Mouse (Mus musculus) heart, adult 2 months (tissue): Measurements from ENCODE around the gene Tyrobp. TPM values are rescaled to one million over a fixed set of nuclear protein-coding genes. Genes with fewer than 3 reads are reported as not detected.

Experiments
- DNase-seq, 2 experiments: peaks; one replicate each; pipeline ENCODE4 v3.0.0; 2021
- H3K27ac ChIP-seq: fragments of 200-600 bp; 2 replicates; pipeline ENCODE4 v1.8.1; 2022
- H3K27me3 ChIP-seq: fragments of 200-500 bp; 2 replicates; pipeline ENCODE4 v1.6.1; 2012; ENCODE audit warnings: mild to moderate bottlenecking, low read length, inconsistent platforms, mixed read lengths; ENCODE audit not compliant: control insufficient read depth, insufficient read depth
- H3K36me3 ChIP-seq: fragments of 200-500 bp; 2 replicates; pipeline ENCODE4 v1.6.1; 2012; ENCODE audit warnings: low read length, inconsistent platforms; ENCODE audit not compliant: control insufficient read depth, insufficient read depth
- H3K4me1 ChIP-seq: fragments of 200-500 bp; 2 replicates; pipeline ENCODE4 v1.6.1; 2011; ENCODE audit warnings: low read length; ENCODE audit not compliant: control insufficient read depth, insufficient read depth
- H3K4me3 ChIP-seq: fragments of 200-600 bp; 2 replicates; pipeline ENCODE4 v1.8.1; 2022
- H3K79me2 ChIP-seq: fragments of 200-500 bp; replicated peaks from 2 replicates; pipeline ENCODE4 v1.6.1; 2012; ENCODE audit warnings: mild to moderate bottlenecking, inconsistent platforms, low read length, moderate library complexity, mixed read lengths; ENCODE audit not compliant: control insufficient read depth, insufficient read depth
- H3K9ac ChIP-seq: fragments of 200-500 bp; 2 replicates; pipeline ENCODE4 v1.6.1; 2012; ENCODE audit warnings: low read depth, mild to moderate bottlenecking, control low read depth, inconsistent platforms, low read length, mixed read lengths
- CTCF ChIP-seq: fragments of 200-600 bp; IDR thresholded peaks from 2 replicates; pipeline ENCODE4 v1.8.1; 2022; ENCODE audit warnings: antibody characterized with exemption, mild to moderate bottlenecking, moderate library complexity
- EP300 ChIP-seq: fragments of 200-500 bp; IDR thresholded peaks from 2 replicates; pipeline ENCODE4 v1.6.1; 2011; ENCODE audit warnings: low read depth, low read length, control low read depth; ENCODE audit not compliant: insufficient read depth
- POLR2A ChIP-seq: fragments of 200-500 bp; IDR thresholded peaks from 2 replicates; pipeline ENCODE4 v1.6.1; 2011; ENCODE audit warnings: mild to moderate bottlenecking, low read depth, low read length, control low read depth; ENCODE audit not compliant: insufficient read depth
- WGBS: fragments of 180-500 bp; shearing (Covaris S2); methylation state at CpG from one replicate; pipeline ENCODE4 v1.1.7; 2018; 5-methylcytosine and 5-hydroxymethylcytosine counted together
- intact Hi-C: fragments of 180-260 bp; cut with DNase I; formaldehyde crosslinking; loops from one replicate; pipeline ENCODE4 v1.15.1; 2025
- polyA plus RNA-seq: library from polyadenylated mRNA; depleted of rRNA; stranded (reverse); fragments of >200 nt; gene quantifications from 2 replicates; pipeline ENCODE4 v1.2.3, GENCODE M21; 2012; rRNA removed
- total RNA-seq, 2 experiments: library from RNA; stranded (reverse); gene quantifications; 2 replicates each; pipeline ENCODE4 v1.2.3; 2021

Gene Tyrobp
- total and polyA plus RNA-seq, 3 experiments, result 20.1 to 65.5 (median 23.6) TPM

- WGBS, result 28% methylated on average over 6 of the region's 6 CpGs
- no peak for DNase-seq
- no peak overlapping the region for H3K27ac ChIP-seq
- no peaks in the 10 kb centered on the region for H3K4me1 ChIP-seq
- intact Hi-C loops, result no loop called here
- H3K9ac ChIP-seq, result no peak overlapping the region
- peaks cover 11% of the 10 kb centered on the region for H3K27me3 ChIP-seq
- TF ChIP-seq POLR2A (no peak), CTCF (no peak), EP300 (no peak)
- H3K4me3 ChIP-seq, result no peak overlapping the region
- no peaks in the 10 kb centered on the region for H3K36me3 ChIP-seq
- H3K79me2 ChIP-seq, result no peaks in the 10 kb centered on the region
Measured at GRCm38 (mm10) chr7:30459484-30459883, 45.9 kb downstream of the Tyrobp start.

DNA sequence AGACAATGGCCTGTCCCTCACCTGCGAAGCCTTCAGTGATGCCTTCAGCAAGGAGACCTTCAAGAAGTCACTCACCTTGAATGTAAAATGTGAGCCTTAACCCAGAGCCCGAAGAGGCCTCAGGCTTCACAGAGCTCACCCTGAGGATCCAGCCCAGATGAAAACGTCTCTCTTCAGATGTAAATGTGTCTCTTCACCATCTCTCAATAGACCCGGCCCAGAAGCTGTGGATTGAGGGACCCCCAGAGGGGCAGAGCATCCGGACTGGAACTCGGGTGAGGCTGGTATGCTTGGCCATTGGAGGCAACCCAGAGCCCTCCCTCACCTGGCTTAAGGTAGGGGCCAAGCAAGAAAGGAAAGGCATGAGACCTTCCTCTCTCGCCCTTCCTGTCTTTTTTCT, 50.0 kb downstream of the Tyrobp start:
- intact Hi-C loops, result no loop called here
- DNase-seq, result no peak
- no peak overlapping the region for H3K9ac ChIP-seq
- no peaks in the 10 kb centered on the region for H3K4me1 ChIP-seq
- no peak overlapping the region for H3K4me3 ChIP-seq
- no peaks in the 10 kb centered on the region for H3K36me3 ChIP-seq
- no peak overlapping the region for H3K27ac ChIP-seq
- no peaks in the 10 kb centered on the region for H3K79me2 ChIP-seq
- peaks cover 13% of the 10 kb centered on the region for H3K27me3 ChIP-seq
- WGBS, result 33% methylated on average over 7 of the region's 7 CpGs
- TF ChIP-seq EP300 (no peak), CTCF (no peak), POLR2A (no peak)

GRCm38 (mm10) chr7:30463996-30464395, 50.4 kb downstream of the Tyrobp start:
- Histone ChIP-seq H3K27ac (no peak overlapping the region), H3K9ac (no peak overlapping the region), H3K4me3 (no peak overlapping the region), H3K36me3 (no peaks in the 10 kb centered on the region), H3K4me1 (no peaks in the 10 kb centered on the region), H3K79me2 (no peaks in the 10 kb centered on the region), H3K27me3 (peaks cover 13% of the 10 kb centered on the region)
- no peak for DNase-seq
- no peak for TF ChIP-seq EP300
- no peak for TF ChIP-seq CTCF
- TF ChIP-seq POLR2A, result no peak
- intact Hi-C loops, result no loop called here
- 12% methylated on average over 4 of the region's 4 CpGs for WGBS

- WGBS, result 11% methylated on average over 6 of the region's 6 CpGs
- H3K79me2 ChIP-seq, result no peaks in the 10 kb centered on the region
- TF ChIP-seq EP300 (no peak), POLR2A (no peak), CTCF (no peak)
Measured at GRCm38 (mm10) chr7:30464816-30465300, 51.3 kb downstream of the Tyrobp start.

More at GRCm38 (mm10) chr7:30464816-30465300, 51.3 kb downstream of the Tyrobp start:
- no peaks in the 10 kb centered on the region for H3K4me1 ChIP-seq
- H3K27me3 ChIP-seq, result peaks cover 13% of the 10 kb centered on the region
- H3K9ac ChIP-seq, result no peak overlapping the region
- no peak for DNase-seq
- H3K4me3 ChIP-seq, result no peak overlapping the region
- H3K27ac ChIP-seq, result no peak overlapping the region
- H3K36me3 ChIP-seq, result no peaks in the 10 kb centered on the region
- intact Hi-C loops, result no loop called here

Other genes with a start within 250 kb of the Tyrobp start
Only the 30 nearest of the 34 such genes appear.
- gene Capns1, start 214.9 kb upstream of the Tyrobp start, total RNA-seq, result 100 to 1,000 TPM; 274 to 315 TPM
- gene Capns1, start 214.9 kb upstream of the Tyrobp start, polyA plus RNA-seq, result 826 and 1,000 TPM in 2 replicates
- gene Polr2i, start 181.8 kb upstream of the Tyrobp start, total RNA-seq, result 10 to 100 TPM; 52.6 to 58.6 TPM
- 95.1 and 106 TPM in 2 replicates for gene Polr2i, start 181.8 kb upstream of the Tyrobp start, polyA plus RNA-seq
- 10 to 100 TPM; 52.7 to 56.7 TPM for gene Tbcb, start 181.5 kb upstream of the Tyrobp start, total RNA-seq
- gene Tbcb, start 181.5 kb upstream of the Tyrobp start, polyA plus RNA-seq, result 36.6 and 49.5 TPM in 2 replicates
- gene Ovol3, start 178.0 kb upstream of the Tyrobp start, total RNA-seq, result not detected
- gene Ovol3, start 178.0 kb upstream of the Tyrobp start, polyA plus RNA-seq, result not detected in 2 replicates
- gene Thap8, start 133.7 kb upstream of the Tyrobp start, total RNA-seq, result not detected
- 0.10 TPM in 1 of 2 replicates, not detected in the other for gene Thap8, start 133.7 kb upstream of the Tyrobp start, polyA plus RNA-seq
- gene Wdr62, start 133.3 kb upstream of the Tyrobp start, total RNA-seq, result 1 to 10 TPM in 1 of 2 experiments, under 1 TPM in 1; 0.97 to 1.7 TPM
- gene Wdr62, start 133.3 kb upstream of the Tyrobp start, polyA plus RNA-seq, result 3.7 and 5.3 TPM in 2 replicates
- gene Clip3, start 122.0 kb upstream of the Tyrobp start, total RNA-seq, result 1 to 10 TPM; 5.6 TPM
- gene Clip3, start 122.0 kb upstream of the Tyrobp start, polyA plus RNA-seq, result 5.6 and 6.6 TPM in 2 replicates
- 10 to 100 TPM; 24.0 to 29.5 TPM for gene Alkbh6, start 105.0 kb upstream of the Tyrobp start, total RNA-seq
- 59.6 and 61.7 TPM in 2 replicates for gene Alkbh6, start 105.0 kb upstream of the Tyrobp start, polyA plus RNA-seq
- gene Syne4, start 99.0 kb upstream of the Tyrobp start, total RNA-seq, result under 1 TPM; 0.26 to 0.50 TPM
- 5.3 and 5.6 TPM in 2 replicates for gene Syne4, start 99.0 kb upstream of the Tyrobp start, polyA plus RNA-seq
- gene E130208F15Rik, start 92.0 kb upstream of the Tyrobp start, total RNA-seq, result under 1 TPM; 0.55 to 0.63 TPM
- gene E130208F15Rik, start 92.0 kb upstream of the Tyrobp start, polyA plus RNA-seq, result 0.31 and 0.41 TPM in 2 replicates
- gene Sdhaf1, start 89.9 kb upstream of the Tyrobp start, total RNA-seq, result 10 to 100 TPM; 12.5 TPM
- gene Sdhaf1, start 89.9 kb upstream of the Tyrobp start, polyA plus RNA-seq, result 17.4 and 17.9 TPM in 2 replicates
- gene Lrfn3, start 51.0 kb upstream of the Tyrobp start, total RNA-seq, result 1 to 10 TPM; 1.1 to 1.3 TPM
- 1.4 and 1.9 TPM in 2 replicates for gene Lrfn3, start 51.0 kb upstream of the Tyrobp start, polyA plus RNA-seq
- under 1 TPM in 1 of 2 experiments, not detected in 1; 0.59 TPM for gene Hcst, start 6.1 kb downstream of the Tyrobp start, total RNA-seq
- gene Hcst, start 6.1 kb downstream of the Tyrobp start, polyA plus RNA-seq, result 4.8 TPM in 1 of 2 replicates, not detected in the other
- gene Nfkbid, start 8.0 kb downstream of the Tyrobp start, total RNA-seq, result under 1 TPM; 0.47 to 0.66 TPM
- 0.94 and 1.3 TPM in 2 replicates for gene Nfkbid, start 8.0 kb downstream of the Tyrobp start, polyA plus RNA-seq
- 1 to 10 TPM; 3.2 to 3.5 TPM for gene Aplp1, start 31.8 kb downstream of the Tyrobp start, total RNA-seq
- 3.6 and 6.2 TPM in 2 replicates for gene Aplp1, start 31.8 kb downstream of the Tyrobp start, polyA plus RNA-seq
- not detected for gene Kirrel2, start 43.9 kb downstream of the Tyrobp start, total RNA-seq
- not detected in 2 replicates for gene Kirrel2, start 43.9 kb downstream of the Tyrobp start, polyA plus RNA-seq
- not detected for gene Nphs1, start 44.6 kb downstream of the Tyrobp start, total RNA-seq
- gene Nphs1, start 44.6 kb downstream of the Tyrobp start, polyA plus RNA-seq, result 0.04 TPM in 1 of 2 replicates, not detected in the other
- not detected for gene Prodh2, start 79.9 kb downstream of the Tyrobp start, total RNA-seq
- 0.23 TPM in 1 of 2 replicates, not detected in the other for gene Prodh2, start 79.9 kb downstream of the Tyrobp start, polyA plus RNA-seq
- gene Arhgap33, start 121.3 kb downstream of the Tyrobp start, total RNA-seq, result under 1 TPM; 0.34 to 0.37 TPM
- gene Arhgap33, start 121.3 kb downstream of the Tyrobp start, polyA plus RNA-seq, result 2.3 and 3.0 TPM in 2 replicates
- 100 to 1,000 TPM; 718 to 804 TPM for gene Hspb6, start 138.4 kb downstream of the Tyrobp start, total RNA-seq
- 1,866 and 1,945 TPM in 2 replicates for gene Hspb6, start 138.4 kb downstream of the Tyrobp start, polyA plus RNA-seq
- gene Proser3, start 138.5 kb downstream of the Tyrobp start, total RNA-seq, result 1 to 10 TPM; 2.5 to 6.3 TPM
- 5.6 and 5.8 TPM in 2 replicates for gene Proser3, start 138.5 kb downstream of the Tyrobp start, polyA plus RNA-seq
- gene Lin37, start 146.1 kb downstream of the Tyrobp start, total RNA-seq, result 10 to 100 TPM; 13.7 to 16.0 TPM
- gene Lin37, start 146.1 kb downstream of the Tyrobp start, polyA plus RNA-seq, result 16.2 and 20.0 TPM in 2 replicates
- gene U2af1l4, start 149.5 kb downstream of the Tyrobp start, total RNA-seq, result 10 to 100 TPM; 56.0 to 67.9 TPM
- gene U2af1l4, start 149.5 kb downstream of the Tyrobp start, polyA plus RNA-seq, result 61.3 and 71.4 TPM in 2 replicates
- 1 to 10 TPM; 1.1 to 1.9 TPM for gene Gm49396, start 149.6 kb downstream of the Tyrobp start, total RNA-seq
- gene Gm49396, start 149.6 kb downstream of the Tyrobp start, polyA plus RNA-seq, result 1.6 and 3.1 TPM in 2 replicates
- gene Psenen, start 149.9 kb downstream of the Tyrobp start, total RNA-seq, result 10 to 100 TPM; 75.6 to 85.7 TPM
- 109 and 124 TPM in 2 replicates for gene Psenen, start 149.9 kb downstream of the Tyrobp start, polyA plus RNA-seq
- gene Igflr1, start 151.7 kb downstream of the Tyrobp start, total RNA-seq, result under 1 TPM; 0.23 to 0.75 TPM
- 1.2 and 3.7 TPM in 2 replicates for gene Igflr1, start 151.7 kb downstream of the Tyrobp start, polyA plus RNA-seq
- gene Kmt2b, start 175.0 kb downstream of the Tyrobp start, total RNA-seq, result 10 to 100 TPM; 15.6 to 15.9 TPM
- 25.6 and 28.3 TPM in 2 replicates for gene Kmt2b, start 175.0 kb downstream of the Tyrobp start, polyA plus RNA-seq
- gene Zbtb32, start 185.1 kb downstream of the Tyrobp start, total RNA-seq, result under 1 TPM in 1 of 2 experiments, not detected in 1; 0.11 TPM
- 0.20 and 0.64 TPM in 2 replicates for gene Zbtb32, start 185.1 kb downstream of the Tyrobp start, polyA plus RNA-seq
- gene Upk1a, start 199.1 kb downstream of the Tyrobp start, total RNA-seq, result under 1 TPM in 1 of 2 experiments, not detected in 1; 0.36 TPM
- 2.8 and 4.8 TPM in 2 replicates for gene Upk1a, start 199.1 kb downstream of the Tyrobp start, polyA plus RNA-seq
- 1,000 to 10,000 TPM; 4,061 to 4,696 TPM for gene Cox6b1, start 212.4 kb downstream of the Tyrobp start, total RNA-seq
- gene Cox6b1, start 212.4 kb downstream of the Tyrobp start, polyA plus RNA-seq, result 1,860 and 2,330 TPM in 2 replicates